Mouse (Mus musculus): ENCODE results near the gene Zfpl1. TPM values are rescaled to one million over a fixed set of nuclear protein-coding genes. Genes with fewer than 3 reads are reported as not detected.

The Zfpl1 gene
- total and polyA plus RNA-seq, 2 experiments from 2014 or later = 36.1 to 55.5 TPM

DNA sequence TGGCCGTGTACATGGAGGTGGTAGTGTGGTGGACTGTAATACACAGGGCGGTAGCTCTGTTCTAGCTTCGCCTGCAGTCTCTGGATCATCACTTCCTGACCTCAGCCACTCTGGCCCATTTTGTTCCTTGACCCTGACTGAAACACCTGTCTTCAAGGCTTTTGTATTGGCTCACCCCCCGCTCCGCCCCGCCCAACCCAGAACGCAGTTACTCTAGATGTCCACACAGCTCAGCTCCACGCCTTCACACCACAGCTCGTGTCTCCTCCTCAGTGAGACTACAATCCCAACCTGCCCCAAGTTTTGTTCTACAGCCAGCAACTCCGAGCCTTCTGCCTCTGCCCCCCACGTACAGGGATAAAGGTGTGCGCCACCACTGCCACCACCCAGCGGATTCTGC is 4.1 kb upstream of the Zfpl1 start:
- Histone ChIP-seq H3K4me2 (ENCODE audit: low read depth, low read length) (no peak overlapping the region), H3K9me3 (replicated peaks; ENCODE audit: control insufficient read depth, low read length) (no peaks in the 10 kb centered on the region), H3K9ac (replicated peaks; ENCODE audit: low read depth, low read length) (no peak overlapping the region), H3K27ac (ENCODE audit: low read depth) (no peak overlapping the region), H3K4me3 (ENCODE audit: low read depth, low read length) (no peak overlapping the region), H3K27me3 (ENCODE audit: control insufficient read depth, insufficient read depth, low read length) (no peaks in the 10 kb centered on the region), H3K4me1 (ENCODE audit: control insufficient read depth, insufficient read depth) (peaks cover 11% of the 10 kb centered on the region), H3K36me3 (replicated peaks; ENCODE audit: control insufficient read depth, insufficient read depth, low read length) (peaks cover 41% of the 10 kb centered on the region)
- DNase-seq (ENCODE audit: low spot score) = no peak
- TF ChIP-seq CTCF (IDR thresholded peaks at IDR 0.05; ENCODE audit: low read depth) (no peak), EP300 (IDR thresholded peaks at IDR 0.05; ENCODE audit: low read depth) (no peak)
- no peak for ATAC-seq (ENCODE audit: insufficient read depth, low read depth)
- 89% methylated on average over 13 of the region's 13 CpGs for WGBS

- no peaks in the 10 kb centered on the region for H3K27me3 ChIP-seq (ENCODE audit: control insufficient read depth, insufficient read depth, low read length)
- WGBS = 0% methylated on average over 17 of the region's 17 CpGs
- TF ChIP-seq EP300 (IDR thresholded peaks at IDR 0.05; ENCODE audit: low read depth) (no peak), CTCF (IDR thresholded peaks at IDR 0.05; ENCODE audit: low read depth) (no peak)
- ATAC-seq (ENCODE audit: insufficient read depth, low read depth) (peak; percentile 59), DNase-seq (ENCODE audit: low spot score) (peak; percentile 50)
- H3K9me3 ChIP-seq (replicated peaks; ENCODE audit: control insufficient read depth, low read length) = no peaks in the 10 kb centered on the region
- peak overlapping the region; percentile 44 for H3K9ac ChIP-seq (replicated peaks; ENCODE audit: low read depth, low read length)
- peak overlapping the region; percentile 87 for H3K4me2 ChIP-seq (ENCODE audit: low read depth, low read length)
- H3K27ac ChIP-seq (ENCODE audit: low read depth) = peak overlapping the region; percentile 52; the same call in 1 of the 2 replicates
- H3K4me1 ChIP-seq (ENCODE audit: control insufficient read depth, insufficient read depth) = peaks cover 13% of the 10 kb centered on the region
- peak overlapping the region; percentile 72 for H3K4me3 ChIP-seq (ENCODE audit: low read depth, low read length)
- peaks cover 38% of the 10 kb centered on the region for H3K36me3 ChIP-seq (replicated peaks; ENCODE audit: control insufficient read depth, insufficient read depth, low read length)
These were observed 692 bp upstream of the Zfpl1 start for GRCm38 (mm10) chr19:6085417-6085879.

DNA sequence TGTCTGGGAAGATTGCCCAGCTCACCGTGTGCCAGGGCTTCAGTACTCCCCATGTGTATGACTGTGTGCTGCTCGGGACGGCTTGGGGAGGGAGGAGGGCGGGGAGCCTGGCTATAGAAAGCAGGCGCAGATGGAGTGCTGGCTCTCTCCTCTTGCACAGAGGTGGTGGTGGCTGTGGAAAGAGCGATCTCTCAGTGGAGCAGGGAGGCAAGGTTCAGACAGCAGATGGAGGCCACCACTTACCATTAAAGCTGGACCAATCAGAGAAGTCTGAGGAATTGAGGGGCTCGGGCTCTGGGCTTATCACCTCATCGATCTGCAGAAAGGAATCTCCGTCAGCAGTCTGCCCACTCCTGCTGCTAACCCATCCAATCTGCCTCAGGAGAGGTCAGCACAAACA is 2.6 kb downstream of the Zfpl1 start, which contains the start of gene Gm28374:
Gm28374 (minus strand) TSS at position 101 of the 400 bp plus-strand sequence.
- no peak within 1 kb of the TSS for H3K4me2 ChIP-seq (ENCODE audit: low read depth, low read length)
- WGBS = 86% methylated on average over 9 of the region's 9 CpGs
- peaks cover 17% of the 10 kb centered on the region for H3K4me1 ChIP-seq (ENCODE audit: control insufficient read depth, insufficient read depth)
- TF ChIP-seq EP300 (IDR thresholded peaks at IDR 0.05; ENCODE audit: low read depth) (no peak), CTCF (IDR thresholded peaks at IDR 0.05; ENCODE audit: low read depth) (no peak)
- H3K9ac ChIP-seq (replicated peaks; ENCODE audit: low read depth, low read length) = no peak within 1 kb of the TSS
- H3K36me3 ChIP-seq (replicated peaks; ENCODE audit: control insufficient read depth, insufficient read depth, low read length) = peaks cover 28% of the 10 kb centered on the region
- no peak for DNase-seq (ENCODE audit: low spot score)
- no peaks in the 10 kb centered on the region for H3K27me3 ChIP-seq (ENCODE audit: control insufficient read depth, insufficient read depth, low read length)
- ATAC-seq (ENCODE audit: insufficient read depth, low read depth) = no peak
- H3K9me3 ChIP-seq (replicated peaks; ENCODE audit: control insufficient read depth, low read length) = no peaks in the 10 kb centered on the region
- H3K4me3 ChIP-seq (ENCODE audit: low read depth, low read length) = no peak within 1 kb of the TSS
- H3K27ac ChIP-seq (ENCODE audit: low read depth) = no peak within 1 kb of the TSS

DNA sequence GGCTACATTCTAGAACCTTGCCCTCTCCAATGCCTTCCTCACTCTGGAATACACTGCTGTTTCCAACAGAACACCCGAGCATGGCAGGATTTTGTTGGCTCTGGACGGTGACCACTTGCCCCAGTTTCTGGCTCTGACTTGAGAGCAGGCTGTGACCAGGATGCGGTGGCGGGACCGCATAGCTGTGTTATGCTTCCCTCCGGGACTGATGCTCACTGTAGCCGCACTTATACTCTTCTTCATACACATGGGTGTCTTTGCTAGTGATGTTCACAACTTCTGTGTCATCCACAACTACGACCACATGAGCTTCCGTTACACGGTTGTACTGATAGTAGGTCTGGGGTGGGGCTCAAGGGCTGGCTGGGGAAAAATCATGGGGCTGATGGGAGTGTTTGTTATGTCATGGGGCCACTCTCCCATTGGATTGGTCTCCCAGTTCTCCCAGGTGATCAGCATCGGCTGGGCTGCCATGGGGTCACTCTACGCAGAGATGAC is 4.7 kb downstream of the Zfpl1 start, which contains the start of gene Tmem262:
Tmem262 (plus strand) TSS at position 51 of the 498 bp plus-strand sequence.
- H3K27ac ChIP-seq (ENCODE audit: low read depth) = no peak within 1 kb of the TSS
- ATAC-seq (ENCODE audit: insufficient read depth, low read depth) (no peak), DNase-seq (ENCODE audit: low spot score) (no peak)
- H3K36me3 ChIP-seq (replicated peaks; ENCODE audit: control insufficient read depth, insufficient read depth, low read length) = peaks cover 30% of the 10 kb centered on the region
- H3K4me1 ChIP-seq (ENCODE audit: control insufficient read depth, insufficient read depth) = peaks cover 18% of the 10 kb centered on the region
- TF ChIP-seq CTCF (IDR thresholded peaks at IDR 0.05; ENCODE audit: low read depth) = no peak
- no peak for TF ChIP-seq EP300 (IDR thresholded peaks at IDR 0.05; ENCODE audit: low read depth)
- no peaks in the 10 kb centered on the region for H3K27me3 ChIP-seq (ENCODE audit: control insufficient read depth, insufficient read depth, low read length)
- H3K9ac ChIP-seq (replicated peaks; ENCODE audit: low read depth, low read length) = no peak within 1 kb of the TSS
- no peaks in the 10 kb centered on the region for H3K9me3 ChIP-seq (replicated peaks; ENCODE audit: control insufficient read depth, low read length)
- no peak within 1 kb of the TSS for H3K4me2 ChIP-seq (ENCODE audit: low read depth, low read length)
- H3K4me3 ChIP-seq (ENCODE audit: low read depth, low read length) = no peak within 1 kb of the TSS
- 87% methylated on average over 12 of the region's 12 CpGs for WGBS

- Histone ChIP-seq H3K4me1 (ENCODE audit: control insufficient read depth, insufficient read depth) (peaks cover 11% of the 10 kb centered on the region), H3K4me3 (ENCODE audit: low read depth, low read length) (peak within 1 kb of the TSS; percentile 98), H3K9ac (replicated peaks; ENCODE audit: low read depth, low read length) (peak within 1 kb of the TSS; percentile 76), H3K4me2 (ENCODE audit: low read depth, low read length) (peak within 1 kb of the TSS; percentile 98), H3K36me3 (replicated peaks; ENCODE audit: control insufficient read depth, insufficient read depth, low read length) (peaks cover 39% of the 10 kb centered on the region), H3K27me3 (ENCODE audit: control insufficient read depth, insufficient read depth, low read length) (no peaks in the 10 kb centered on the region), H3K27ac (ENCODE audit: low read depth) (peak within 1 kb of the TSS; percentile 86), H3K9me3 (replicated peaks; ENCODE audit: control insufficient read depth, low read length) (no peaks in the 10 kb centered on the region)
- ATAC-seq (ENCODE audit: insufficient read depth, low read depth) (peak; percentile 90), DNase-seq (ENCODE audit: low spot score) (peak; percentile 91)
- WGBS = 1% methylated on average over 33 of the region's 33 CpGs
- TF ChIP-seq EP300 (IDR thresholded peaks at IDR 0.05; ENCODE audit: low read depth) = peak; percentile 40; the same call in 1 of the 2 replicates
- TF ChIP-seq CTCF (IDR thresholded peaks at IDR 0.05; ENCODE audit: low read depth) = no peak
These were observed 8.0 kb downstream of the Zfpl1 start, which contains the start of gene Vps51 for GRCm38 (mm10) chr19:6076564-6077393. Vps51 (minus strand) TSS chr19:6077231.

Measured in heart, postnatal 0 days (tissue).